Mouse (Mus musculus): ENCODE data around the gene Gm10974.

- TF ChIP-seq CTCF (IDR thresholded peaks at IDR 0.05; ENCODE audit: borderline replicate concordance, insufficient read depth, low read depth, low read length) (no peak), POLR2A (IDR thresholded peaks at IDR 0.05; ENCODE audit: borderline replicate concordance, insufficient read depth, low read length) (no peak)
Observed at GRCm38 (mm10) chr7:66402876-66403275, 37.2 kb downstream of the Gm10974 start.

Data from cerebellum, adult 2 months (tissue).